Mouse (Mus musculus): Measurements from ENCODE around the gene Tmem132c.

Gene Tmem132c

DNA sequence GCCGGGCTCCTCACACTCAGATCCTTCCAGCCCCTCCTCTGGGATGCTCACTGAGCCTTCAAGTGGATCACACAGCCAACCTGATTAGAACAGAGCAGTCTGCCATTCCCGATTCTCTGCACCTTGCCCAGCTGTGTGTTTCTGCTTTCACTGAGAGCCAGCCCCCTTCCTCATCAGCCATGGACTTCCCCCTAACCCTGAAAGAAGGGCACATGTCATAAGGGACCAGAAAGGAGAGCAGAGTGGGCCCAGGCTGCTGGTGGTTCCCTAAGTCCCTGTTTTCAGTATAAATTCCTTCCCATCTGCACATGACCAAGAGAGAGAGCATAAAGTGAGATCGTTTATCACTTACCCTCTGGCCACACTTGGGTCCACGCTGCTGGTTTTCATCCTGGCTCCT lies 39.6 kb downstream of the Tmem132c start:
- in situ Hi-C loops (cut with MboI; ENCODE audit: unreplicated experiment in 2 of 2): no loop called here

DNA sequence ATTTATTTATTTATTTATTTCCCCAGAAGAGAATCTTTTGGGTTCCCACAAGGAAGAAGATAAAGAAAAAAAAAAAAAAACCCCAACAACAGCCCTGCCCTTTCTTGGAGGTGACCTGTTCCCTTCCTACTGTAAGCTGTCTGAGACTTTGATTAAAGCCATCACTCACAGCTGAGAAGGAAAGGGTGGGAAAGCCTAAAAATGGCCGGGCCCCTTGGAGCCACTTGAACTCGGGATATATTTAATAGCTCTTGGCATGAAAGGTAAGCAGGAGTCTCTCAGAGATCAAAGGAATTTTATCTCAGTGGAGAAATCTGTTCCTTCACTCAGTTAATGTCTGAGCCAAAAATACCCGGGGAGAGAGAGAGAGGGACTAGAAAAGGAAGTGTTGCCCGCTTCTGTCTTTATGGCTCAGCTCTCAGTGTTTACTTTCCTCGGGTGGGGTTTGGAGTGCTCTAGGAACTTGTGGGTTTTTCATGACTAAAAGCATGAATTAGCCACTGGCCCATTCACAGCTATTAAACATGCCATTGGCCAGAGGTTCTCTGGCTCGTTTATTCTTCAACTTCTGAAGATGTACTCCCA lies 41.0 kb downstream of the Tmem132c start:
- in situ Hi-C loops (cut with MboI; ENCODE audit: unreplicated experiment in 2 of 2): no loop called here

DNA sequence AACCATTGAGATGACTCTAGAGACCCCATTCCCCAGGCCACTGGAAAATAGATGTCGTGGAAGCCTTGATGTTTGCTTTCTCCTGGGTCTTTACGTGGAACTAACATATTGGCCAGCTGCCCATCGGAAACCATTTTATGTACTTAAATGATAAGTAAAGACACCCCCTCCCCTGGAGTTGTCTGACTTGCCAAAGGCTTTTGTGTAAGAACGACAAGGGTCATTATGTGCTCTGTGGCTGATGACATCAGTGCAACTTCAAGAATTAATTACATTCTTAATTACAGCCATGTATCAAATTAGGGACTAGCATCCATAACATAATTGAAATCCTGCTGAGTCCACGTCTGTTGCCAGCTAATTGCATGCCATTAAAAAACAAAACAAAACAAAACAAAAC lies 45.3 kb downstream of the Tmem132c start:
- in situ Hi-C loops (cut with MboI; ENCODE audit: unreplicated experiment in 2 of 2): no loop called here

DNA sequence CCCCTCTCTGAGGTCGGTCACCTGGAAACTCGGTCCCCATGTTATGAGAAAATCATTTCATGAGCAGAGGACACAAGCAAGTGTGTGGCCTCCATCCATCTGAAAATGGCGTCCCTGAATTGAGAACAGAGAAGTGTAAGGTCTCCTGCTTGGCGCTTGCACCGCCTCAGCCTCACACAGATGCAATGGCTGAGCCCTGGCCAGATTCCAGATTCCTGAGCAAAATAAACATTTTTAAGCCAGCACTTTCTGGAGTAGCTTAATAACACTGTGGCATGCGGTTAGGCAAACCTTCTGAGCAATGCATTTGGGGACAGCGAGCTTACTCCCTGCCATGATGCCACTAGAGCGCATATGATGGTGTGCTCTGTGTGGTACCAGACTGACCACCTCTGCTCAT lies 48.1 kb downstream of the Tmem132c start:
- in situ Hi-C loops (cut with MboI; ENCODE audit: unreplicated experiment in 2 of 2): no loop called here

DNA sequence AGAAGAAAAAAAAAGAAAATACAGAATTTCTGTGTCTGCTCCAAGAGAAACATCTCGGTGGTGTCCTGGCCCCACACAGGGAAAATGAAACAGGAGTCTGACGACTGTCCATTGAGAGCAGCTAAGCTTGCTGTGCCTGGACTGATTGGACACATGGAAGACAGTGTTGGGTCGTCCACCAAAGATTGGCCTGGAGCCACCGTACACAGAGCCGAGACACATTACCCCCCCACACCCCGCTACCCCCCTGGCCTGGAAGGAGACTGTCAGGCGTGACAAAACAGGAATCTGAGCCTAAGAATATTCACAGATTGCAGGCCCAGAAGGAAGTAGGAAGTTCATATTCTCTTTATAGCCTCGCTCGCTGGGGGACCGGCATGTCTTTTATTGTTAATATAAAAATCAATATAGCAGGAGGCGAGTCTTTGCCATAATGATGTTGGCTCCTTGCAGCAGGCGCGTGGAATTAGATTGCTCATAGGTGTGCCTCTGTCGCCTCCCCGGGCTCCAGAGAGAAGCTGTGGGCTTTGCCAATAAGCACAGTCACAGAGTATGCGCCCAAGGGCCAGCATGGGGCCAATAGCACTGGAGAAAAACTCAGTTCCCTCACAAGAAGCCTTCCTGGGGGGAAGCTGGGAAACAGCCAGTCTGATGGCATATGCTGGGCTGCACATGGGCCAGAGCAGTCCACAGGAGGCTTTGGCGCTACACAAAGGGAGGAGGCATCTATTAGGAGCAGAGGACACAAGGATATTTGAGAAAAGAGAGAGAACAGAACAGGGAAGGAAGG lies 49.0 kb downstream of the Tmem132c start:
- in situ Hi-C loops (cut with MboI; ENCODE audit: unreplicated experiment in 2 of 2): no loop called here

DNA sequence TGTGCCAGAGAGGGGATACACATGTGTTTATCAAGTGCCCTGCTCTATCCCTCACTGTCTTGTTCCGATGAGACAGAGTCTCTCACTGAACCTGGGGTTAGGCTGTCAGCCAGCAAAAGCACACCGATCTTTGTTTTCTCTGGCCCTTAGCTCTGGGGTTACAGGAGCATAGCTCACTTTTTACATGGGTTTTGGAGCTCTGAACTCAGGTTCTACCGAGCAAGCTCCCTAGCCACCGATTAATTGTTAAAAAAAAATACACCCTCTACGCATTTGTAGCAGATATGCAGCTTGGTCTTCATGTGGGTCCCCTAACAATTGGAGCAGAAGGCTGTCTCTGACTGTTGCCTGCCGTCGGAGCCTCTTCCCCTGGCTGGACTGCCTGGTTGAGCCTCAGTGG lies 50.0 kb downstream of the Tmem132c start:
- in situ Hi-C loops (cut with MboI; ENCODE audit: unreplicated experiment in 2 of 2): no loop called here

DNA sequence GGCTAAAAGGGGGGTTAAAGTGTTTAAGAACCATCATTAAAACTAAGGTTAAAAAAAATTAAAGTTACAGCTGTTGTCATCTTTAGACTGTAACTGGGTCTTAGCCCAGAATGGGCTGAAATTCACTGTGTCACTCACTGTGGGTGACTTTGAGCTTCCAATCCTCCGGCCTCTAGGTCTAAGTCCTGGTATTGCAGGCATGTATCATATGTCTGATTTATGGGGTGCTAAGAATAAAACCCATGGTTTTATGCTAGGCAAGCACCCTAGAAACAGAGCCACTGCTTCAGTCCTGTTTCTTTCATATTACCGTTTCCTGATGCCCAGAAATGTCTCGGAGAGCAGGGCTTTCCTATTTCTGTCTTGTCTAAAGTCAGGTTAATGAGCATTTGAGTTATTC lies 52.1 kb downstream of the Tmem132c start:
- in situ Hi-C loops (cut with MboI; ENCODE audit: unreplicated experiment in 2 of 2): no loop called here

DNA sequence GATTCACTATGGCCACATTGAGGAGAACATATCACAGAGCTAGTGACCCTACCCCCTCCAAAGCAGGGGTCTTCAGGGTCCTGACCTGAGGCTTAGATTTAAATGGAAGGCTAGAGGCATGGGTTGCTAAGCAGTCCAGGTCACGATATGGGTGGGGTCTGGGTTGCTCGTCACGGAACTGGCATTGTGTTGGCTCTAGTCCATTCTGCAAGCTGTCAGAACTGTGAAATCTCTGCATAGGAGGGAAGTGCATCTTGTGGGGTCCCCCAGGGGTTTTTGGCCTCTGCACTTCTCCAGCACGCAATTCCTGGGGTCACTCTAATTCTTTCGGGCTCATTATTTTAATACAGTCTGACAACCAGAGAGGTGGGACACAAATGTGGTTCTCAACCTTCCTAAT lies 55.9 kb downstream of the Tmem132c start:
- in situ Hi-C loops (cut with MboI; ENCODE audit: unreplicated experiment in 2 of 2): no loop called here

DNA sequence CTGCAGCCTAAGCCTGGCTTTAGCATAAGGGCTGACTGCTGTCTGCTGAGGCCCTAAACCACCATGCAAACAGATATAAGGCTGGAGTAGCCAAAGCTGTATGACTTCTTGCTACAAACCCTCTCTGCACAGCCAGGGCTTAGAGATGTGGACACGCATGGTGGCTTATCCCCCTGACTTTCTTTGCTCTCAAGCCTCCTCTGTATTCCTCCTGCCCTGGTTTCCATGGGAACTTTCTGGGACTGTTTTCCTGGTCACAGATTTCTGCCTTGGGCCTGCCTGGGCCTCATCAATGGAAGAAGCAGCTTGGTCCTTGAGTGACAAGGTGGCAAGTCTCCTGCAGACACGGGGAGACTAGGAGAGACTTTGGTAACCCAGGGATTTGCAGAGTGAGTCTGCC lies 56.5 kb downstream of the Tmem132c start:
- in situ Hi-C loops (cut with MboI; ENCODE audit: unreplicated experiment in 2 of 2): no loop called here

DNA sequence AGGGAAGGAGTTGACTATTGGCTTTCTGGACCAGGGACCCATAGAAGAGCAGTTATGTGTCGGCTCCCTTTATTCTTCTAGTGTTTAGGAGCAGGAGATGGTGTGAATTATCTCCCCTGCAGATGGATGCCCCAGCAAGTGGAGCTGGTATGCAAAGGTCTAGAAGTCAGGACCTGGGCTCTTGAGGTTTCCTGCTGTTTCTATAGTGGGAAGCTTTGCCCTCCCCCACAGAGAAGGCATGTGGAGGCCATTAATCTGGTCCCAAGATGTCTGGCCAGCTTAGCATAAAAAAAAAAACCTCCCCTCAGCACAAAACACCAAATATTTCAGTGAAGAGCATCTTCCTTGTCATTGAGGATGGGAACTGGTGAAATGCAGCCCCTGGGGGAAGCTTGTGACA lies 57.4 kb downstream of the Tmem132c start:
- in situ Hi-C loops (cut with MboI; ENCODE audit: unreplicated experiment in 2 of 2): no loop called here

DNA sequence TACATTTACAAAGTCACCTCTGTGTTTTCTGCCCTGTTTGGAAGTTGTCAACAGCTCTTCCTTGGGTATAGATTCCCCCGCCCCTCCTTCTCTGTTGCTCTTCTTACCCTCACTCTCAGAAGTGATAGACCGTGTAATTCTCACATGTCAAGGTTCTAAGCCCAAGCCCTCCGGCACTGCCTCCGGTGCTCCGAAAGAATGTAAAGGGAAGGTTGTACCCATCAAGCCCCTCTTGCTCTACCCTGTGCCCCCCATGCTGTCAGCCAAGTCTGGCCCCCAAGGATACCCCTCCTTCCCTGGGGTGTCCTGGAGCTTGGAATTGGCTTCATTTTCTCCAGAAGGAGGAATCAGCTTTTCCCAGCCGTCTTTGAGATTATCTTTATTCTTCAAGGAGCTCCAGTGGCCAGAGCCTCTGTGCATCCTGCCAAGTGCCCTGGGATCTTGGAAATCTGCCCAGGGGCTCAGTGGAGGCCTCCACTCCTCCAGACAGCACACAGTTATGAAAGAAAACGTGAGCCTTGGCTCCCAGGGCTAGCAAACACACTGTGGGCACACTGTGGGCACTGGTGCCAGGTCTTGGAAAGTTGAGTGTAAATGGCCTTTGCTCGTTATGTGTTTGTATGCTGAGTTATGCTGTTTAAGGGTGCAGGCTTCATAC lies 59.1 kb downstream of the Tmem132c start:
- in situ Hi-C loops (cut with MboI; ENCODE audit: unreplicated experiment in 2 of 2): no loop called here

DNA sequence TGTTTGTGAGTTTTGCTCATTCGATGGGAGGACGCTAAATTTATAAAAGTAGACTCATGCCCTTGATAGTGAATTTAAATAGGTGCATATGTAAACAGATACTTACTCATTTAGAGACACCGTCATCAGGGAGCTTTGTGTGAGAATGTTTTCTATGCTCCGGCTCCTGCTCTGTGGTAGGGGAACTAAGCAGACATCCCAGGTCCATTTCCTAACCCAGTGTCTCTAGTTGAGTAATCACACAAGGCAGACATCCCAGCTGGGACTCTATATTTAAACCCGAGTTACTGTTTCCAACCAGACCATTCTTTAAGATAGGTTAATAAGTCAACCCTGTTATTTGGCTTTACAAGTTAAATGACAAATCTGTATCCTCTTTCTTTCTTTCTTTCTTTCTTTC lies 63.7 kb downstream of the Tmem132c start:
- in situ Hi-C loops (cut with MboI; ENCODE audit: unreplicated experiment in 2 of 2): no loop called here

DNA sequence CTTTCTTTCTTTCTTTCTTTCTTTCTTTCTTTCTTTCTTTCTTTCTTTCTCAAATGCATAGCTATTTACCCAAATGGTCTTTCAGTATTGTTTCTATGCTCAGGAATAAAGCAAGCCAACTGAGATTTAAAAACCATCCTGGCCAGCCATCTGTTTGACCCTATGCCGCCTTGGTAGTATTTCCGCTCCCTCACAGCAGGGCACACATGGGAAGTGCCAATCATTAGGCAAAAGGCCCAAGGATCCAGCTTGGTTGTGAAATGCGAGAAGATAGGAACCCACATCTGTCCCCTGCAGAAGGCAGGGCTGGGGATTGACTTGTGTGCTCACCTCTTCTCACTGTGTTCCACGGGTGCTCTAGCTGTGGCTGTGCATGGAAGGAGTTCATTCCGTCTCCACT lies 64.1 kb downstream of the Tmem132c start:
- in situ Hi-C loops (cut with MboI; ENCODE audit: unreplicated experiment in 2 of 2): no loop called here

DNA sequence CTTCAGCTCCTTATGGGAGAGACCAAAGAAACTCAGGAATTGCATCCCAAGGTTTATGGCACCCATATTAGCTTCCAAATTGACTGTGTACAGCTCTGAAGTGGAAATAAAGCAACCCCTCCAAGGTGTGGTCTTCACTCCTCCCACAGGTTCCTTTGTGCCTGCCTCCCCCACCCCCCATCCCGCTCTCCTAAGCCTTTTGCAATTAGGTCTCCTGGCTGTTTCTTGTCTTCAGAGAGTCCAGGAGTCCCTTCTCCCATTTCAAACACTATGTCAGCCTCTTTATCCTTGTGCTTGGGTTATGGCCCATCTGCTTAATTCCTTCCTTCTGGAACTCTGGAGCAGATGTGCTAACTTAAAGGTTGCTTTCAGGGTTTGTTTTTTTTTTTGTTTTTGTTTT lies 65.1 kb downstream of the Tmem132c start:
- in situ Hi-C loops (cut with MboI; ENCODE audit: unreplicated experiment in 2 of 2): no loop called here

DNA sequence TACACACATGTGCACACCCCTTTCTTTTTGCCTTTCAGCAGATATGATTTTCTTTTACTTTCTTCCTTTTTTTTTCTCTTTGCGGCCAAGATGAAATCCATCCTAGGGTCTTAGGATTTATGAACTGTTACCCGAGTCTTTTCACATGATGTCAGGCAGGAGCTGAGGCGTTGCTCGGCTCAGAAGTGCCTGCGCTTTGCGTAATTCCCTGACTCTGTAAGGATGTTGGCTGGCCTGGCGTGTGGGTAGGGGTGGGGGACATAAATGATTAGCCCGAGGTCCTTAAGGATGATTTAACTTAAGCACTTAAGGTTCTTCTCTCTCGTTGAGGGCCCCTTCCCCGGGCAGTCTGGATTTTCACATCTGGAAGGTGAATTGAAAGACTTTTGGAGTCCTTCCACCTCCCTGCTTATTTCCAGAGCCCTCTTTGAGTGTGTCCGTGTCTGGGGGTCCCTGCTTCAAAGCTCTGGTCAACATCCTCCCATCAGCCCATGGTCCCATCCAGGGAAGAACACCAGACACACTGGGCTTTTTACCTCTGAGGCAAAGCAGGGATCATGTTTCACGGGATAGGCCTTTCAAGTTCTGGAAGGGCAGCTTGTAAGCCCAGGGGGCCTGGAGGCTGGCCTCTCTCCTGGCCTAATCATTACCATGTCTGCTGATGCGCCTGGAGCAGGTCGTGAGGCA lies 68.9 kb downstream of the Tmem132c start:
- in situ Hi-C loops (cut with MboI; ENCODE audit: unreplicated experiment in 2 of 2): no loop called here

DNA sequence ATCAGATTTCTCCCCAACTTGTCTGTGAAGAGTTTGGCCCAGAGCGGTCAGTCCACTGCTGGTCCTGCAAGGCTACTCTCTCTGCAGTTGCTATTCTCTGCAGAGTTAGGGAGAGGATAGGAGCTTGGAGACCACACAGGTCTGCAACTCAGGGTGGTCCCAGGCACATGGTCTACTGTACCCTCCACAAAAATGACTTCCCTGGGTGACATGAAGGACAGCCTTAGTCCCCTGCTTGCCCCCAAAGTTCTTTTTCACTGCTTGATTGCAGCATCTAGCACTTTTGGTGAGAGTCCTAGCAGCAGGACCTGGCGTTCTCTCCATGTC lies 69.4 kb downstream of the Tmem132c start:
- in situ Hi-C loops (cut with MboI; ENCODE audit: unreplicated experiment in 2 of 2): no loop called here

DNA sequence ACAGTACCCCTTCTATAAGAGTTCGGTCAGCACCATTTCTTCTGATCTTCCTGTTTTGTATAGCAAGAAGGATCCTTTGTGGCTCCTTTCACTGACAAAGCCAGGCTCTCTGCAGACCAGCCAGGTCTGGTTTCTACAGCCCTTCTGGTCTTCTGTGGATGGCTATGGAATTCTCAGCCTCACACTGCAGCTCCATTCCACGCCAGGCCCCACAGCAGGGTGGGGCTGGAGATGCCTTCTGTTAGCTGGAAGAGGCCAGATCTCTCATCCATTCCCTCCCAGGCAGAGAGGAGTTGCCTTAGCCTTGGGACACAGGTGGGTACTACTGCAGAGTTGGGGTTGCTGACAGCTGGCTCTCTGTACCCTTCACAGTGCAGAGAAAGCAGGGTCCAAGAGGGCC lies 72.0 kb downstream of the Tmem132c start:
- in situ Hi-C loops (cut with MboI; ENCODE audit: unreplicated experiment in 2 of 2): no loop called here

DNA sequence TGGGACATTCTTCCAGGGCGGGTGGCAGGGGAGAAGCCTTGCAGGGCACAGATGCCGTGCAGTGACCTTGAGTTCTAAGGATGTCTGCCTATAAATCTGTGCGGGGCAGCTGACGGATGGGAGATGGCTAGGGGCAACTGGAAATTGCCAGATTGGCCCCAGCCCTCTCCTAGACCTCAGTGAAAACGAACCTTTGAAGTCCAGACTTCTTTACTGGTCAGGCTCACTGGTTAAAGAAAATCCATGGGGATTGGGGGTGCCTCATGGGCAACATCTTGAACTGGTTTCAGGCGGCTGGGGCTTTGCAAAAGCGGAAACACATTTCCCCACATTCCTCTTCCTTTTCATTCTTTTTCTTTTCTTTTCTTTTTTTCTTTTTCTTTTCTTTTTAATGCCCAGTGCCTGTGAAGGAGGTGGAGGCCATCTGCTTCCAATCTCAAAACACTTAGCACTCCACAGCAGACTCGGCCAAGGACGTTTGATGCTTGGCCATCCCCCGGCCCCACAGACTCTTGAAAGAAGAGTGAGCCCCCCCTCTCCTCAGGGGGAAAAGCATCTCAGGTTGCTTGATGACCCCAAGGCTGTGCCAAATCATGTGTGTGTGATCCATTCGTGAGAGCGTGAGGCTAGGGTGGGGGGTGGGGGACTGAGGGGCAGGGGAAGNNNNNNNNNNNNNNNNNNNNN lies 77.6 kb downstream of the Tmem132c start:
- in situ Hi-C loops (cut with MboI; ENCODE audit: unreplicated experiment in 2 of 2): no loop called here

DNA sequence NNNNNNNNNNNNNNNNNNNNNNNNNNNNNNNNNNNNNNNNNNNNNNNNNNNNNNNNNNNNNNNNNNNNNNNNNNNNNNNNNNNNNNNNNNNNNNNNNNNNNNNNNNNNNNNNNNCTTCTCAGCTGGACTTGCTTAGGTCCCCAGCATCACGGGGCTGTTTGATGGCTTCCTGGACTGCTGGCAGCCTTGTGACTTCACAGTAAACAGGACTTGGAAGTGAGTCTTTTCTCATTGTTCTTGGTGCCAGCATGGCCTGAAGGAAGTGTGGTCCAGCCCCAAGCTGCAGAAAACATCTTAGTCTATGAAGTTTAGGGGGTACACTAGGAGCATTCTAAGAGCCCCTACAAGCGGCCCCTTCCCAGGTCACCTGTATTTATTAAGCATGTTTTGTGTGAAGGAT lies 83.0 kb downstream of the Tmem132c start:
- in situ Hi-C loops (cut with MboI; ENCODE audit: unreplicated experiment in 2 of 2): no loop called here

DNA sequence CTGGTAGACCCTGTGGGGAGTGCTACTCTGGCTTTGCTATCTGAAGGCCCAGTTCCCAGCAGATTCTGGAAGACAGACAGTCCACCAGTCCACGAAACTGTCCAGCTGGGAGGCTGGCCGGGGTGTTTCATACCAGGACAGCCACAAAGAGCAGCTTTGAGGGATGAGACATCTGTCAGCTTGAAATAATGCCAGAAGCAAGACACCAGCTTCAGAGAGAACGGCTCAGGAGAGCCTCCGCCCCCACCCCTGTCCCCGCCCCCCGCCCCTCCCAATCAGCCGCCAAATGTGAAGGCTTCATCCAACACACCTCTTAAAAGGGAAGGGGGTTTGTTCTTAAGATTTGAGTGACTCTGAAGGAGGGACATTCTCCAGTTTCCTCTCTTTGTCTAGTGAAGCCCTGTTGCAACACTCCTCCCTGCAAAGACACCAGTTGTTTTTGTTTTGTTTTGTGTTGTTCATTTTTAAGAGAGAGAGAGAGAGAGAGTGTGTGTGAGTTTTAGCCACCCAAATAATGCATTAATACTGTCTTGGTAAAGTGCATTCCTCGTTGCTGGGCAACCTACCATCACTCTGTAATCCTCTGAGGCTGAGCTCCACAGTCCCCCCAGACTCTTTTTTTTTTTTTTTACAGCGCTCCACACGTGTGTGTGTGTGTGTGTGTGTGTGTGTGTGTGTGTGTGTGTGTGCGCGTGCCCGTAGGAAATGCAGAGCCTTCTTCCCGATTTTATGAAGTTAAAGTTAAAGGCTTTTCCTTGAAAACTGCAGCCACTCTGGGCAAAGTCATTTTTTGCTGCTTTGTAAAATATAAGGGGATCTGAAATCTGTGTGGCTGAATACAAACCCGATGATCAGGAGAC lies 94.7 kb downstream of the Tmem132c start:
- in situ Hi-C loops (cut with MboI; ENCODE audit: unreplicated experiment in 2 of 2): no loop called here

All from v-Abl transformed pro-B cells (cell line).